17 mouse cellular contexts compared by ENCODE assay signal in genomic region chr6:90437041-90437440, GRCm38 (mm10). TPM values are rescaled to one million over a fixed set of nuclear protein-coding genes. Genes with fewer than 3 reads are reported as not detected.
"Had no signal": no experiment of that assay in that cellular context is flagged by ENCODE, and none has a peak within 500 bp of the region (broad histone marks: within the 10 kb centered on the region; RNA-seq: fewer than 3 reads in every experiment).

No protein-coding gene starts in this region.

- H3K4me3 ChIP-seq: lung, embryonic 15.5 days; megakaryocyte, embryonic 14.5 days; midbrain, embryonic 13.5 days; midbrain, embryonic 15.5 days; neural tube, embryonic 12.5 days had no signal

- H3K36me3 ChIP-seq: lung, embryonic 15.5 days; midbrain, embryonic 13.5 days; midbrain, embryonic 15.5 days; neural tube, embryonic 12.5 days had no signal

- DNase-seq: lung, adult 2 months; right cerebral cortex, postnatal 14 days; spleen, adult 18-20 months; thymus, adult 18-20 months; thymus, postnatal 14 days; thymus, postnatal 36 days had no signal

- H3K27me3 ChIP-seq: lung, embryonic 15.5 days; midbrain, embryonic 13.5 days; midbrain, embryonic 15.5 days; neural tube, embryonic 12.5 days had no signal

- H3K4me1 ChIP-seq: lung, embryonic 15.5 days; neural tube, embryonic 12.5 days had no signal

- H3K27ac ChIP-seq: lung, embryonic 15.5 days; macrophage; midbrain, embryonic 13.5 days; midbrain, embryonic 15.5 days; neural tube, embryonic 12.5 days had no signal

- H3K9me3 ChIP-seq: lung, embryonic 15.5 days; megakaryocyte, embryonic 14.5 days; midbrain, embryonic 13.5 days; midbrain, embryonic 15.5 days had no signal

- ATAC-seq: midbrain, embryonic 13.5 days; midbrain, embryonic 15.5 days had no signal

- H3K9ac ChIP-seq: lung, embryonic 15.5 days; midbrain, embryonic 13.5 days; midbrain, embryonic 15.5 days; neural tube, embryonic 12.5 days had no signal

- H3K4me2 ChIP-seq: lung, embryonic 15.5 days; midbrain, embryonic 11.5 days; midbrain, embryonic 13.5 days; midbrain, embryonic 15.5 days; neural tube, embryonic 12.5 days had no signal

RNA-seq across cellular contexts. Expression of gene Cfap100, which starts 8.4 kb away (rescaled TPM):
- total RNA-seq: megakaryocyte progenitor cell, adult 5-6 weeks; monocyte, adult 5-6 weeks had no signal
- polyA plus RNA-seq: macrophage; small intestine, adult 2 months had no signal

RNA-seq across cellular contexts. Expression of gene Klf15, which starts 25.3 kb away (rescaled TPM):
- total RNA-seq: monocyte, adult 5-6 weeks; neutrophil, adult 5-6 weeks had no signal

RNA-seq across cellular contexts. Expression of gene Aldh1l1, which starts 49.2 kb away (rescaled TPM):
- total RNA-seq: monocyte, adult 5-6 weeks; neutrophil, adult 5-6 weeks had no signal
